Mouse (Mus musculus): Measurements from ENCODE around the gene Mycbpap. TPM values are rescaled to one million over a fixed set of nuclear protein-coding genes. Genes with fewer than 3 reads are reported as not detected.

The Mycbpap gene
- total RNA-seq, 2 experiments from 2014 or later, result not detected

DNA sequence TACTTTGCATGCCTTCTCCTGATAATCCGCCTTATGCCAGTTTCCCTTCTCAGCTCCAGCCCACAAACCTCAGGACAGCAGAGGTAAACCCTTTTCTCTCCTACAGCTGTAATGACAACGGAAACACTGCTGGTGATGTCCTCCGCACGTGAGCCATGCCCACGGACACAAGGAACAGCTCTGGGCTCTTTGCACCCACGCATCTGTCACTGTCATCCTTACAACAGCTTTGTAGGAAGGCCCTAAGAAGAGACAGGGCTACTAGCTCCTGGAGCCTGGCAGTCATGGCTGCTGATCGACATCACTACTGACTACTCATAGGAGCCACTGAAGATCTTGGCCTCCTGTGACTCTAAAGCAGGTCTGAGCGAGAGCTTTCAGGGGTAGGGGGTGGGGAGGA, 11.6 kb upstream of the Mycbpap start:
- no peak for DNase-seq

DNA sequence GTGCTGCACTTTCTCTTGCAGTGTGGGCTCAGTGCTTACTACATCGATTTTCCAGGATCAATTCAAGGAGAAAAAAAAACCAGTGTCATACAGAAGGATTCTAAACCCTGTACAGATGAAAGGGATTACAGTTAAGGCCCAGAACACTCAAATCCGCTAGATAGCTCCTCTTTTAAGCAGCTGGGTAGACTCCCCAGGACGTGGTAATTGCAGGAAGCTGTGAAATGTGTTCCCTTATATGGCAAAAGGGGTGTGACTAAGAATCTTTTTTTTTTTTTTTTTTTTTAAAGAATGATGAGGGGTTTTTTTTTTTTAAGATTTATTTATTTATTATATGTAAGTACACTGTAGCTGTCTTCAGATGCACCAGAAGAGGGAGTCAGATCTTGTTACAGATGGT, 7.3 kb upstream of the Mycbpap start:
- DNase-seq, result no peak

DNA sequence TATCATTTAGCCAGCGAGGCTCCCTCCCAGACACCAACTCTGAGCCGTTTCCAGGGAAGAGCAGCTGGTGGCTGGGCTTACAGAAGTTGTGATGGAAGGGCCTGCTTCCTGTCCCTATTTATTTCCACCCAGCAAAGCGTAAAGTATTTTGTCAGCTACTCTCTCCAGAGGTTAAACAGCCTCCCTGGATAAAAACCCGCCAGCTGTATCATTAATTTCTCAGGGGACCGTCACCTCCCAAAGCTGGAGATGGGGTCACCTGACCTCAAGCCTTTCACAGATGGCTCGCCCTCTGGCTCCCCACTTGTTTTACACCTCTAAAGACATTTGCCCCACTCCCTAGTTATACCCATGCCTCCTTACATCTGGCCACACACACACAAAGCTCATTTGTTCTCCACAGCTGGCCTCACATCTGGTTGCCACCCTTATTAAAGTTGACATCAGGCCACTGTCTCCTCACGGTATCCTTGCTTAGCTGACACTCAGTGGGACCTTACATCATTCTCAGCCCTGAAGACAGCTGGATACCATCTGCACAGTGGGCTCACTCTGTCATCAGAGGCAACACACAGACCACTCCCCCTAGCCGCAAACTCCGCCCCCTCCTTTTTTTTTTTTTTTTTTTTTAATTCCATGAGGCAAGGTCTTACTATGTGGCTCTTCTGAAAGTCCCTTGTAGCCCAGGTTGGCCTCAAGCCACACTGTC, 4.8 kb upstream of the Mycbpap start:
- no peak for DNase-seq

DNA sequence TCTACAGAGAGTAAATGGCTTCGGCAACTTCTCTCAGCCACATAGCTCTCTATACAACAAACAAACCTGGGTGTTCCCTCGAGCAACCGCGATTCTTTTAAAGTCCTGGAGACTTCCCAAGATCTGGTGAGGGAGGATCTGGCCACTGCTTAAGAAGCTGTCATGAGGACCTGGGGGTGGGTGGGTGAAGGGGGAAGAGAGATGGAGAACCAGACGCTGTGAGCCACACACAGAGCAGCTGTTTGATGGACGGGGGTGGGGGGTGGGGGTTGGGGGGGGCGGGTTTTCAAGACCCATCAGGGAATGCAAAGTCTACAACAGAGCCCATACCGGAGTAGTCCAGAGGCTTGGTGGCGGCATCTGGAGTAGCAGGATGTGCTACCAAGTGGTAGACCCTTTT, 8.1 kb downstream of the Mycbpap start:
- no peak for DNase-seq

DNA sequence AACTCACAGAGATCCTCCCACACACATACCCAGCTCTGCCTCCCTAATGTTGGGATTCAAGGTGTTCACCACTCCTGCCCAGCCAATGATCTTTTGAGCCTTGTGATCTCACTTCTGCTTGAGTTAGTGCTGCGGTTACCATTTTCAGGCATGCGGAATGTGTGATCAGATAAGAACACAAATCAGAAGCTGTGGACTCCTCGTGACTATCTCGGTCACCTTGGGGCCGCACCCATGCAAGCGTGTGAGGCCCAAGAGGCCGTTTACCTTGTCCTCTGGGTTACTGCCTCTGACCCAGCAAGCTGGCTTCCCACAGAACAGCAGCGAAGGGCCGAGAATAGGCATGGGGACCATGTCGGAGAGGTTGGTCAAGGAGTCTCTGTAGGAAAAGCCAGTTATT, 12.6 kb downstream of the Mycbpap start:
- DNase-seq, result no peak

DNA sequence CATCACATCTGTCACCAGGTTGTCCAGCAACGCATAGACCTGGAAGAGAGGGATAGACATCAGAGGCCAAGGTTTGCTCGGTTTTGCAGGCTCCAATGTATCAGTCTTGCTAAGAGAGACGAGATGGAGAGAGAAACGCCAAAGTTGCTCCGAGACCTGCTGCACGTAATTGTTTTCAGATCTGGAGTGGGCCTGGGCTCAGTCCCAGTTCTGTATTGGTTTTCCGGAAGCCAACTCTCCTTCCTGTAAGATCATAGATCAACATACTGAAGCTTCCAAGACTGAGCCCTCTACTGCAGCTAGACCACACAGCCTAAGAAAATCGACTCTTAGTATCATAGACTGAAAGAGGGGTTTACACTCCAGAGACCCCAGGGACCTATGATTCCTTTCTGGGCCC, 20.1 kb downstream of the Mycbpap start:
- DNase-seq, result no peak

DNA sequence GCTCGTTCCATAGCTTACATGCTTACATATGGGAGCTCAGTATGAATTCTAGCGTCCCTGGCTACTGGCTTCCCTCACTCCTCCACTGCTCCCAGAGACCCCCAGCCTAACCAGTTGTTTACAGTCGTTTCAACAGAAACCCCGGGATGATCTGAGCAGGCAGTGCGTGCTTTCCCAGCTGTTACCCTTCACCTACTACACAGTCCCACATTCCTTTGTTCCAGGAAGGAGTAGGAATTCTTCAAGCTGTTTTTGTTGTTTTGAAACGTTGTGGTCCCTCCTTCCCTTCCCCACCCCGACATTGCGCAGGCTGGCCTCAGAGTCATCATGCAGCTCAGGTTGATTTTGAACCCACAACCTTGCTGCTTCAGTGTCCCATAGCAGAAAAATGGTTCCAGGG, 21.2 kb downstream of the Mycbpap start:
- no peak for DNase-seq

DNA sequence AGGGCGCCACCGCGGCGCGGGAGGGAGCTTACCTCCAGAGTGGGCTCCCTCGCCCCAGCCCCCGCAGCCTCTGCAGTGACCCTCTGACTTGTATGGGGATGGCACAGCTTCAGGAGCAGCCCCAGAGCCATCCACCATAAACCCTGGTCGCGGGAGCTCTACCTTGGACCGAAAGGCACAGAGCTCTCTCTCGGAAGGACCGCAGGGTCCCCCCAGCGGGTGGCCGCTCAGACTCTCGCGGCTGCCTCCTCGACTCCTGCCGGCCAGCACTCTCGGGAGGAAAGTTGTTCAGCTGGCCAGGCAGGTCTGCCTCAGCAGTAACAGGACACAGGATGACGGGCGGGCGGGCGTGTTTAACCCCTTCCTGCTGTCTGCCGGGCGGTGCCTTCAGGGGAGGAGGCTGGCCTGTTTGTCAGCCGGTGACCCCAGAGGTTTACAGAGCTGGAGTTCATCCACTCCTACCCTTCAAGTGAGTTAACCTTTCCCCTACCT, 21.8 kb downstream of the Mycbpap start, which contains the start of gene Epn3:
Epn3 (minus strand) TSS at position 314 of the 492 bp plus-strand sequence.
- no peak for DNase-seq

DNA sequence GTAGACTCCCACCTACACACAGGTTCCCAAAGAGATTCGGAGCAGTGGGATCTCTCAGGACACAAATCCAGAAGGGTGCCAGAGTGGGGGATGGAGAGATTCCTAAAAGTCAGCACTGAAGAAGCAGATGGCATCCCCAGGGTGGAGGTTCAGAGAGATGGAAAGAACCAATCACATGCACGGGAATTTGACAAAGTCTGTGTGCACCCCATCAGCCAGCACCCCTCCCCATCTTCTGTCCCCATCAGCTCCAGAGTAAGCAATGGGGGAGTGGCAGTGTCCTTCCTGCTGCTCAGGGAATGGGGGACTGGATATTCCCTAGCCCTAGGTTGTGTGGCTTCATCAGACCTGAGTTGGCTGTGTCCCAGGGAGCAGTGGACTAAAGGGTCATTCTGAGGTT, 22.5 kb downstream of the Mycbpap start:
- no peak for DNase-seq

DNA sequence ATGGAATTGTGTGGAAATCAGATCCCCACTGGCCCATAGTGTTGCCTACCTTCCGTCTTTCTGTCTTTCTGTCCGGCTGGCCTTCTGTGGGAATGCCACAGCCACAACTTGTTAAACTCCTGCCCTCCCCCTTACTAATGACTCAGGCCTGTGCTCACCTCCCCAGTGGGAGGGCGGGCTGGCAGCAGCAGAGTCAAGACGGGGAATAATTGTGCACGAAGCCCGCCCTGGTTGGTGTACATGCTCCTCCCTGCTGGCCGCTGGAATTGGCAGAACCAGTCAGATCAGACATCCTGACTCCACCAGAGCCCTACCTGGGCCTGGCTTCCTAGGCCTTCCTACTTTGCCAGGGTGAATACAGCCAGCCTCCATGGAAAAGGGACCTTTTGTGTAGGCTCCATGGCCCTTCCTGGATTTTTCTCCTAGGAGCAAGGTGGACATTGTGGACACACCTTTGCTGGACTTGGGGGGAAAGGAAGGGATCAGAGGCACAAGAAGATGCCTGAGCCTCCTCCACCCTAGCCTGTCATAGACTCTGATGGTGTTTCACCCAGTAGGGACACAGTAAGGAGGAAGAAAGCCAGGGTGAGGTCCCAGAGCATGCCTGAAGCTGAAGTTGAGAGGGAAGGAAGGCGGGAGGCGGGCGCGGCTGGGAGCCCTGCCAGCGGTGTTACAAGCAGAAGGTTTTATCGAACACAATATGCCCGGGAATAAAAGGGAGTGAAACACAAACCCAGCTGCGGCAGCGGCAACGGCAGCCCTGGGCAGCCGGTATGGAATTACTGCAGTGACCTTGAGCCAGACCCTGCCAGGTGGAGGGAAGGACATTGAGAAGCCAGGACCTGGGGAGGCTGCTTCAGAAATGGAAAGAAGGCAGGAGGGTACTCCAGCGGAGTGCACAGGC, 23.2 kb downstream of the Mycbpap start:
- DNase-seq, result peak; percentile 22

DNA sequence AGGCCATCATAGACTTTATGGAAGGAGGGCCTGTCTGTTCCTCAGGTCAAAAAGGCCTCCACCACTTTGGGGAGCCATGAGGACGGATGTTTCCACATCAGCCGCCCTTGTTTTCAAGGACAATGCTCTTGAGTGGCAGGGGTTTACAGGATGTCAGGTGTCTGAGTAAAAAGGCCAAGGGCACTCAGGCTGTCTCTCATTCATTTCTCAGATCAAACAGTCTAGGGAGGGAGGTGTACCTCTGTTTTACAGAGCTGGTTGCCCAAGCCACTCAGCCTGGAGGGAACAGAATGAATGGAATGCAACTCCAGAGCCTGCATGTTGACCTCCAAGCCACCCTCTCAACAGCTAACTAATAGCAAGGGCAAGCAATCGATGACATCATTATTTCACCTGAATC, 26.1 kb downstream of the Mycbpap start:
- no peak for DNase-seq

DNA sequence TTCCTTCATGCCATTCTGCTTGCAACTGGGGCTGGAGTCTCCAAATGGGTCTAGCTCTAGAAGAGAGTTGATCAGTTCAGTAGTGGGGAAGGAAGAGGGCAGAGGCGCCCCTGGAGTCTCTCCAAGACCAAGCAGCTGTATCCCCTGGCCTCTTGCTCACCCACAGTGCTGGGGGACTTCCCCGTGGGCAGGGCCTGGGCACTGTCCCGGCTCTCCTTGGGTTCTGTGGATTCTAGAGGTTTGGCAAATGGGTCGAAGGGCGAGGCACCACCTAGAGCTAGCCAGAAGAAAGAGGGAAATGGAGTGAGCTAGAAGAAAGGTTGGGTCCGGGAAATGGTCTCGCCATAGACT, 29.8 kb downstream of the Mycbpap start:
- no peak for DNase-seq

DNA sequence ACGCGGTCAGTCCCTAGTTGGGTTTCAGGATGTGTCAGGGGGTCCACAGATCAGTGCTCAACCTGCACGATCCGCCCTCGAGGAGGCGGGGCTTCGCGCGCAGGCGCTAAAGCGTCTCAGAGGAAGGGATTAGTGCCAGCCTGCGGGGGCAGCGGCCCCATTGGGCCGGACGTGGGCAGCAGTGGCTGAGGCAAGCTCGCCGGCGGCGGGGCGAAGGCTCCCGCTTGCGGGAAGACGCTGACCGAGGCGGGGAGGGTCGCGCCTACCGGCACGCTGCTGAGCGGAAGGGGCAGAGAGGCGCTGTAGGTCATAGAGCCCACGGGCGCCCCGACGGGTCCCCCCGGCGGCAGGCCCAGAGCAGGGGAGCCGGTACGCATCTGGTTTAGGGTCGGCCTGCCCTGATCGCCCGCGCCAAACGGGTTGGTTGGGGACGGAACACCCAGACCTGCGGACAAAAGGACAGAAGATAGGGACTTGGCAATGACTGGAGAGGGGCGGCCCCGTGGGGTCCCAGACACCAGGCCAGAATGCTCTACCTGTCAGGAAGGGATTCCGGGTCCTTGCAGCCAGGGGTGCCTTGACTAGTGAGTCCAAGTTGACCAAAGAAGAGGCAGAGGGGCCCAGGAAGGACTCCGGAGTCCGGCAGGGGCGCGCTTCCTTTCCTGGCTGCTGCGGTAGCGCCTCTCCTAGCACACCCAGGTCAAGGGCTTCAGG, 30.4 kb downstream of the Mycbpap start:
- no peak for DNase-seq

DNA sequence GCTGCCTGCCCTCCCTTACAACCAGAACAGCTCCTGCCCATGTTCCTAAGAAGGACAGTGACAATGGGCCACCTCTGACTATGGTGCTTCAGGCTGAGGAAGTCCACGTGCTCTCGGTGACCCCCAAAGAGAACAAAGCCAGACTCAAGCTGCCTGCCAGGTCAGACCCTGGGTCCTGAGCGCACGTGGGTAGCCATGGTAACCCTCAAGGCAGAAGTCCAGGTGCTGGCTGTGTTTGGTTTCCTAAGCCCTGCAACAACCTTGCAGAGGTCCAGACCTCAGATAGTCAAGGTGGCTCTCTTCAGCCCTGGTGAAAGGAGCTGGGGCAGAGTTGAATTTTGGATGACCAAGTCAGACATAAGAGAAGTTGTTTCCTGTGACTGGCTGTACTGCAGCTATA, 31.8 kb downstream of the Mycbpap start:
- no peak for DNase-seq

DNA sequence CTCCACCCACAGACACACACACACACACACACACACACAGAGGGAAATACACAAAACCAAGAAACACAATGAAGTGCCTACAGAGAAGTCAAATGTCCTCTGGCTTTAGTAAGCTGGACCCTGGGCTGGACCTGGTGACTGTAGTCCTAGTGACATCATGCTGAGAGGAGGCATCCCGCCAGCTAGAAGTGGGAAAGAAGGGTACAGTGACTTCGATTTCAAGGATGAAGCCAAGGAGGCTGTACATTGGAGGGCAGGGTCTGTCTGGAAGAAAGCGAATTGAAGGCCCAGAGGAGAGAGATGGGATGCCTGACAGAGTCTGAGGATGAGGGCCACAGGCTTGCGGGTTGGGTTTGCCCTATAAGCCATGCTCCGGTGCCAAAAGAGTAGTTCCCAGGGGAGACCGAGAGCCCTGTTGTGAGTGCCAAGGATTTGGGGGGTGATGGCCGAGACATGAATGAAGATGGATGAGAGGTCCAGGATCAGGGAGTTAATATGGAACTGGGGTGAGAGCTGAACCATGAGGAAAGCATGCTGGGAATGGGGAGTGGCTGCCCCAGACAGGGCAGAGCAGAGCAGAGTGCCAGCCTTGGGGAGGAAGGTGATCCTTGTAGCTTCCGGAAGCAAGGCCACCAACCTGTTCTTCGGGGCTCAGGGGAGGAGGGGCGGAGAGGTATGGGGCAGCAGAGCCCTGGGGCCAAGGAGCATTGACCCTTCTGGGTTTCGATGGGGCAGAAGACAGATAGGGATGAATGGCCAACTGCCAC, 32.6 kb downstream of the Mycbpap start:
- no peak for DNase-seq

DNA sequence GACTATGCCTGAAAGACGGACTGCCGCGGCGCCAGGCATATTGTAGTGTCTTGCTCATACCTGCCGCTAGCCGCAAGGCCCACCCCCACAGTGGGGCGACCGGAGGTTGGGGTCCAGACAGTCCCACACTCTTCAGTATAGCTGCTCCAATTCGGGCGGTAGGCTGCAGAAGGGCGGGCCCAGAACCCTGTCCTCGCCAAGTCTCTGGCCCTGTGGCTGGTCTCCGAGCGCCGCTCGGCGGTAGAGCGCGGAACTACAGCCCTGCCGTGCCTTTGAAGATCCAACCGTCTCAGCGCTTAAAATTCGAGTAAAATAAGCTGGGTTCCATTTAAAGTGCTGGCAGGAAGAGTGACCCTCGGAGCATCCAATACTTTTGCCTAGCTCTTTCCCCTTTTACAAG, 35.5 kb downstream of the Mycbpap start, which contains the start of gene Spata20:
Spata20 (minus strand) TSS at position 179 of the 400 bp plus-strand sequence.
- peak; percentile 66 for DNase-seq

DNA sequence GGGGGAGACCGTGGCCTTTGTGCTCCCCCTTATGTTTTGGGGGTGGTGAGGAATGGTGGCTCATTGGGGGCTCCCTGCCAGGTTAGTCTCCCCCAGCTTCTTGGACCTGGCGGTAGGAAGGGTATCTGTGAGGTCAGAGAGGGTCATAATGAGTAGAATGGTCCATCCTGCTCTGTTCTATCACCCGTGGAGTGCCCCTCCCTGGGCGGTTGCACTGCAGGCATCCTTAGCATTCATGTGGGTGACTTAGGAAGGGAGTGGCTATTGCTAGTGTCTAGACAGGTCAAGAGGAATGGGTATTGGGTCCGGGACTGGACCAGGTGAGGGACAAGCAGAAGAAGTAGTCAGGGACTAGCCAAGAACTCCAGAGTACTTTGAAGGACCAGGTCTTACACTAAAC, 36.3 kb downstream of the Mycbpap start:
- DNase-seq, result no peak

DNA sequence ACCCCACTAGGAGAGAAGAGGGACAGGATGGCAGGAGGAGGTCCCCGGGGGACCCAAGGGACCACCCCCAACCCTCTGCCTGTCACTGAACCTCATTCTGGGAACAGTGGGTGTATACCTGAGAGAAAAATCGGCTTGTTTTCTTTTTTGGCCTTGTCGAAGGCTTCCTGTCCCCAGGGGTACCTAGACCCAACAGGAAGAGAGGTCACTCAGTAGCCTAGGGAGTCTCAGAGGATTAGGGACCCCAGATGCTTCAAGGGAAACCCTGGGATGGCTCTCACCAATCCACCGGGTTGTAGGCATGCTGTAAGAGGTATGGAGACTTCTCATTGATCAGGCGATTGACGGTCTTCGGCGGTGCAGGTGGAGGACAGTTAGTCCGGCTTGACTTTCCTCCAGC, 36.9 kb downstream of the Mycbpap start:
- no peak for DNase-seq

DNA sequence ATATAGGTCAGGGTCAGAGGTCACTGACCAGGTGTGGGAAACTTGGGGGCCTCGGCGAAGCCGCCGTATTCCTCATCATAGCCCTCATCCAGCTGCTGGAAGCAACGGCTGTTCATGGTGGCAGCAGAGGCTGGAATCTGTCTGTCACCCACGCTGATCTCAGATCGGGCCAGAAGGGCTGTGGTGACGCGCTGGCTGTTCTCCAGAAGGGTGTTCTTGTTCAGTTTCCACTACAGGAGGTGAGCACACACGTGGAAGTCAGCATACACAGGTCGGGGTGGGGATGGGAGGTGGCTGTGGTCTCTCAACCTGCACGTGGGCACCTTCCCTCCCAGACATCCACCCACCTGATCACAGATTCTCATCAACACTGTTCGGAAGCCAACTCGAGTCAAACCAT, 37.6 kb downstream of the Mycbpap start:
- no peak for DNase-seq

DNA sequence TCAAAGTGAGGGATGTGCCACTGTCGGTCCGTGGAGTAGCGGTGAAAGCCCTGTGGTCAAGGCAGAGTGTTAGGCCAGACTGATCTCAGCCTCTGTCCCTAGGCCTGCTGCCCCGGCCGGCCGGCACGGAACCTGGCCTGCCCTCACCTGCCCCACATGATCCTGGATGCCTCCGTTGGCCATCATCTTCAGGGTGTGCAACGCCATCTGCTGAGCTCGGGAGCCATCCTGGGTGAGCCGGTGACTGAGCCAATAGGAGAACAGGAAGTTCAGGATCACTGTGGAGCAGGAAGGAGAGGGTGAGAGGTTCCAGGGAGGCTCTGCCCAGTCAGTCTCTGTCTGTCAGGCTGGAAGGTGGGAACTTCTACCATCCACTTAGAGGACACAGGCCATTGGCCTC, 38.1 kb downstream of the Mycbpap start:
- no peak for DNase-seq

DNA sequence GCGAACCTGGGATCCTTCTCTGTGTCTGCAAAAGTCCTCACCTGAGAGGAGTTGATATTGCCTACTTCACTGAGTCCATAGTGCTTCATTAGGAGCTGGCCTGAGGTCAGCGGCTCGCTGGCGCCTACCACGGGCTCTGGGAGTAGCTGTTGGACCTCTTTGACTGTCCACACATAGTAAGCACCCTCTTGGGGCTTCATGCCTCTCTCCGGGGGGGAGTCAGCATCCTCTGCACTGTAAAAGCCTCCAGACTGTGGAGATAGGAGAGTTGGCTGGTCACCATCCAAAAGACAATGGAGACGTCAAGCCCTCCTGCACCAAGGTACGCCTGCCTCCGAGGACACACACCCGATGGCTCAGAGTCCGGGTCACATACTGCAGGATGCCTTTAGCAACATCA, 38.8 kb downstream of the Mycbpap start:
- no peak for DNase-seq

DNA sequence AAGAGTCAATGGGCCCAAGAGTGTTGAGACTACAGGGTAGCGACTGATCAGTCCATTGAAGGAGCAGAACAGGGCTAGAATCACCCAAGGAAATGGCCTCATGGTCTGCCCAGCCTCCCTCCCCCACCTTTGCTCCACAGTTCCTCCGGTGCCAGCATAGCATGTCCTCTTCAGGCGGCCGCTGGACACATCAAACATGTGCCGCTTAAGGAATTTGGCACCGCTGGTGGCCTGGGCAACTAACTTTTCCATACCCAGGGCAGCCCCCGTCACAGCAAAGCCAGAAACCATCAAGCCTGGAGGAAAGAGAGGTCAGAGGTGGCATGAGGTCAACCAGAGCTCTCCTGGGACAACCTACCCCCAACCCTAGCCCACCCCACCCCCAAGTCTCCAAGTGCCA, 39.6 kb downstream of the Mycbpap start:
- DNase-seq, result no peak

All from gastrocnemius, postnatal 25 days (tissue).